Mouse (Mus musculus): ENCODE results near the gene Mgat4e. TPM values are rescaled to one million over a fixed set of nuclear protein-coding genes. Genes with fewer than 3 reads are reported as not detected.

Gene Mgat4e
- total RNA-seq, 2 experiments from 2014 or later: not detected

Other genes with a start within 250 kb of the Mgat4e start
- 1 to 10 TPM; 4.3 to 6.7 TPM for gene Ppfia4, start 216.8 kb downstream of the Mgat4e start, total RNA-seq (2021)
- gene Tmem183a, start 187.7 kb downstream of the Mgat4e start, total RNA-seq (2021): 10 to 100 TPM; 13.8 to 19.5 TPM
- gene 4933406M09Rik, start 163.7 kb downstream of the Mgat4e start, total RNA-seq (2021): not detected
- gene Cyb5r1, start 144.1 kb downstream of the Mgat4e start, total RNA-seq (2021): 100 to 1,000 TPM; 109 to 120 TPM
- gene Adipor1, start 134.3 kb downstream of the Mgat4e start, total RNA-seq (2021): 100 to 1,000 TPM; 121 to 123 TPM
- 10 to 100 TPM in 1 of 2 experiments, 1 to 10 TPM in 1; 9.3 to 10.5 TPM for gene Klhl12, start 94.2 kb downstream of the Mgat4e start, total RNA-seq (2021)
- 1 to 10 TPM; 5.7 to 6.7 TPM for gene Rabif, start 55.0 kb downstream of the Mgat4e start, total RNA-seq (2021)
- 10 to 100 TPM; 16.6 to 17.0 TPM for gene Kdm5b, start 10.5 kb upstream of the Mgat4e start, total RNA-seq (2021)
- gene Syt2, start 97.0 kb upstream of the Mgat4e start, total RNA-seq (2021): under 1 TPM; 0.04 to 0.29 TPM